Mouse (Mus musculus) midbrain, embryonic 12.5 days (tissue): ENCODE results near the gene Yjefn3. TPM values are rescaled to one million over a fixed set of nuclear protein-coding genes. Genes with fewer than 3 reads are reported as not detected.

ENCODE experiments used
- ATAC-seq: fragments of 200-750 bp; cut with Nextera tagmentation; 2 replicates; pipeline ENCODE4 v1.8.0; 2017; ENCODE audit warnings: low read depth, moderate TSS enrichment, moderate library complexity; ENCODE audit not compliant: low FRiP score
- H3K27ac ChIP-seq: fragments of 300-500 bp; sonication (generic); replicated peaks from 2 replicates; pipeline ENCODE4 v1.5.1; 2016; ENCODE audit warnings: mild to moderate bottlenecking
- H3K27me3 ChIP-seq: fragments of 300-500 bp; sonication (generic); 2 replicates; pipeline ENCODE4 v1.6.1; 2016; ENCODE audit warnings: mild to moderate bottlenecking
- H3K36me3 ChIP-seq: fragments of 300-500 bp; sonication (generic); 2 replicates; pipeline ENCODE4 v1.6.1; 2016
- H3K4me1 ChIP-seq: fragments of 300-500 bp; sonication (generic); 2 replicates; pipeline ENCODE4 v1.6.1; 2016
- H3K4me2 ChIP-seq: fragments of 300-500 bp; sonication (generic); replicated peaks from 2 replicates; pipeline ENCODE4 v1.6.1; 2016; ENCODE audit warnings: mild to moderate bottlenecking, moderate library complexity
- H3K4me3 ChIP-seq: fragments of 300-500 bp; sonication (generic); 2 replicates; pipeline ENCODE4 v1.5.1; 2016; ENCODE audit warnings: mild to moderate bottlenecking
- H3K9ac ChIP-seq: fragments of 300-500 bp; sonication (generic); replicated peaks from 2 replicates; pipeline ENCODE4 v1.6.1; 2016; ENCODE audit warnings: mild to moderate bottlenecking, moderate library complexity
- H3K9me3 ChIP-seq: fragments of 300-500 bp; sonication (generic); 2 replicates; pipeline ENCODE4 v1.6.1; 2016; ENCODE audit warnings: mild to moderate bottlenecking
- WGBS: fragments of 180-500 bp; shearing (Covaris S2); methylation state at CpG from one replicate; pipeline ENCODE4 v1.1.7; 2016; 5-methylcytosine and 5-hydroxymethylcytosine counted together
- polyA plus RNA-seq: library from polyadenylated mRNA; unstranded; fragments of >200 nt; fragmentation: Nextera tagmentation; extraction: Ambion mirVana; gene quantifications from 2 replicates; pipeline ENCODE4 v1.2.1, GENCODE M21; 2016

Gene Yjefn3
- polyA plus RNA-seq, 1 experiment from 2014 or later: 8.0 TPM

DNA sequence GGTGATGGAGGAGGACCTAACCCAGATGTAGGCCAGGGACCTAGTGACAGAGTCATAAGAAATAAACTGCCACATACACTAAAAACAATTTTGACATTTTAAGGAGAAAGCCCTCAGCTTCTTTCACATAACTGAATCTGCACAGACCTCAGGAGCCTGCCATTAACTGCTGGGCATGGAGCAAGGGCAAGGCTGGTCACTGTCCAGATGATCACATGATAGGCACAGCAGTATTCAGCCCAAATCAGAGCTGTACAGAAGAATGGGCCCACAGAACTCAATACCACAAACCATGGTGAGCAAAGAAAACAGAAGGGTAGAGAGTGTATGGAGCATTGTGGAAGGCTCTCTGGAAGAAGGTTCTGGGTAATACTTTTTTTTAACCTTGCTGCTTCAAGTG, 24.4 kb upstream of the Yjefn3 start:
- H3K9me3 ChIP-seq: no peaks in the 10 kb centered on the region
- H3K4me2 ChIP-seq: no peak overlapping the region
- H3K4me3 ChIP-seq: no peak overlapping the region
- no peak overlapping the region for H3K27ac ChIP-seq
- ATAC-seq: no peak
- no peaks in the 10 kb centered on the region for H3K4me1 ChIP-seq
- H3K36me3 ChIP-seq: 0 out of 2 replicates have a peak, but pooled peaks cover 4% of the 10 kb centered on the region
- no peak overlapping the region for H3K9ac ChIP-seq
- H3K27me3 ChIP-seq: no peaks in the 10 kb centered on the region

DNA sequence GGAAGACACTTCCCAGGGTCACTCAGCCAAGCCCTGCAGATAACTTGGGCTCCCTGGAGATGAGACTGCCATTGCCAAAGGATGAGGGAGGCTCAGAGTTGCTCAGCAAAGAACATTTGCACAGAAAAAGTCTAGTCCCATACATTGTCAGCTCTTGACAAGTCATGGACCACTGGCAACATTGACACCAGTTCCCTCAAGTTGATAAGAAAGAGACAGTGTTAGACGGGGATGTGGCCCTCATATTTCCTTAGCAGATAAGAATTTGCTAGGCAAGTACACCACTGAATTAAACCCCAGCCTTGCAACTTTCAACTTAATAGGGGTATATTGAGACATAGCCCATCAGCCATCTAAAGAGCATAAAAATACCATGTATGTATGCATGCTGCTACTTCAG, 21.5 kb upstream of the Yjefn3 start:
- no peaks in the 10 kb centered on the region for H3K27me3 ChIP-seq
- H3K4me3 ChIP-seq: no peak overlapping the region
- no peaks in the 10 kb centered on the region for H3K9me3 ChIP-seq
- 90% methylated on average over 1 of the region's 1 CpGs for WGBS
- H3K27ac ChIP-seq: no peak overlapping the region
- H3K9ac ChIP-seq: no peak overlapping the region
- peaks cover 19% of the 10 kb centered on the region for H3K4me1 ChIP-seq
- H3K4me2 ChIP-seq: no peak overlapping the region
- ATAC-seq: no peak
- H3K36me3 ChIP-seq: 0 out of 2 replicates have a peak, but pooled peaks cover 4% of the 10 kb centered on the region

DNA sequence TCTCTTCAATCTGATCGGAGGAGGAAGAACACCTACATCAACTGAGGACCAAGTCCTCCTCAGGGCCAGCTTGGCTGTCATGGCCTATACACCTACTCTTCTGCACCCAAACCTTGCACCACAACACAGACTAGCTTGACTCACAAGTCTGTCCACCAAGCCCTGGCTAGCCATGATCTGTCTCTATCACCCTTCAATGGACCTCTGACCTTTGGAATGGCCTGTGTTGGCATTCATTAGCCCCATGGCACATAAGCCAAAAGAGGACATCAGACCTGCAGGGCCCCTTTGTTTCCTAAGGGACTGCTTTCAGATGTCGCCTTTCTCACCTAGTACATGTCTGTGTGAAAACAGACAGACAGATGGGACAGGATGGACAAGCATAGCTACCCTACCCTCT, 18.6 kb upstream of the Yjefn3 start:
- Histone ChIP-seq H3K4me1 (peaks cover 19% of the 10 kb centered on the region), H3K4me2 (0 out of 2 replicates have a peak overlapping the region, but pooled peaks have one; percentile 34), H3K27me3 (no peaks in the 10 kb centered on the region), H3K9ac (no peak overlapping the region), H3K4me3 (no peak overlapping the region), H3K9me3 (no peaks in the 10 kb centered on the region), H3K36me3 (peaks cover 17% of the 10 kb centered on the region), H3K27ac (peak overlapping the region; percentile 79)
- ATAC-seq: no peak
- WGBS: 95% methylated on average over 2 of the region's 2 CpGs

DNA sequence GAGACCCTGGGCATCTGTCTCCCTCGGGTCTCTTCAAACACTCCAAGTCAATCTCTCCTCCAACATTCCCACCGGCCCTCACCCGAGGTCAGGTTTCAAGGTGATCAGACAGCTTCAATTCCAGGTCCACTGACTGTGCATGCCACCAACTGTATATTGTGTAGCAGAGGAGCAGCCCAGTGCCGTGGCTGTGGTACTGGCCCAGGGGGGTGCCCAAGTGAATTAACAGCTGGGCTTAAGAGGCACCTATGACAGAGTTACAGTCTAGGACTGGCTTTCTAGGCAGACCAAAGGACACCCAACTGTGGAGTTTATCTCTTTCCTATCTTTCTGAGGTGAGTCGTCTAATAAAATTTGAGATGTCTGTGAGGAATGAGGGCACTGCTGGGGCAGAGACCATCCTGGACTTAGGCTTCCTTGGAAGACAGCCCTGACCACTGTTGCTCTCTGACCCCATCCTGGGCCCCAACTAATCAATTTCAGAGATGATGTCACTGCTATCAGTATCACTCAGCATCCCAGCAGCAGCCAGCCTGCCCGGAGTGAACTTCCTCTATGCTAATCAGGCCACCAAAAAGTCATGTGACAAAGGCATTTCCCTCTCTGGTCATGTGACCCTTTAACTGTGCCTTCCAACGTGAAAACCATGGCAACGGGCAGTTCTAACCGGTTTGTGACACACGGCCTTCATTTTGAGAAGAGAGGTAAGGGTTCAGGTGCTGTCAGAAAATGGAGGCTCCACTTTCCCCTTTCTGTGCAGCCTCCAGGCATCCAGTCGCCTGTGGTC, 17.6 kb upstream of the Yjefn3 start:
- peak overlapping the region; percentile 79 for H3K27ac ChIP-seq
- H3K9ac ChIP-seq: no peak overlapping the region
- H3K9me3 ChIP-seq: no peaks in the 10 kb centered on the region
- H3K36me3 ChIP-seq: peaks cover 28% of the 10 kb centered on the region
- peak overlapping the region; percentile 34 for H3K4me2 ChIP-seq
- peak; percentile 70 for ATAC-seq
- WGBS: 50% methylated on average over 11 of the region's 11 CpGs
- peaks cover 19% of the 10 kb centered on the region for H3K4me1 ChIP-seq
- no peaks in the 10 kb centered on the region for H3K27me3 ChIP-seq
- H3K4me3 ChIP-seq: no peak overlapping the region

DNA sequence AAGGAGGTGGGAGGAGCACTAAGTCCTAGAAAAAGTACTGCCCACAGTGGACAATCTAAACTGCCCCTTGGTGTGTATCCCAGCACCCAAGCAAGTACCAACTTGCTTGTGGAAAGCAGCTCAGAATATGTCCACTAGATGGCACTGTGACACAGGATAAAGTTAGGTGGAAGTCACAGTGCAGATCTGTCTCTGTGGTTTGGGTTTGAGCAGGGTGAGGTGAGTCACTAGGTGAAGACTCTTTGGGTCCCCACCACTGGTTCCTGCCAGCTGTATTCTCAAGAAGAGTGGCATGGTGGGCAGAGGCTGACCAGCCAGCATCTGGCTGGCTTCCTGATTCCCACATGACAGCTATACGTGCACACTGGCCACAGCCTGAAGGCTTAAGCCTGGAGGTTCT, 16.5 kb upstream of the Yjefn3 start:
- H3K9me3 ChIP-seq: no peaks in the 10 kb centered on the region
- peaks cover 19% of the 10 kb centered on the region for H3K4me1 ChIP-seq
- no peak overlapping the region for H3K4me2 ChIP-seq
- H3K27ac ChIP-seq: no peak overlapping the region
- no peak overlapping the region for H3K9ac ChIP-seq
- H3K36me3 ChIP-seq: peaks cover 39% of the 10 kb centered on the region
- ATAC-seq: peak; percentile 54
- H3K27me3 ChIP-seq: no peaks in the 10 kb centered on the region
- 67% methylated on average over 1 of the region's 1 CpGs for WGBS
- no peak overlapping the region for H3K4me3 ChIP-seq

DNA sequence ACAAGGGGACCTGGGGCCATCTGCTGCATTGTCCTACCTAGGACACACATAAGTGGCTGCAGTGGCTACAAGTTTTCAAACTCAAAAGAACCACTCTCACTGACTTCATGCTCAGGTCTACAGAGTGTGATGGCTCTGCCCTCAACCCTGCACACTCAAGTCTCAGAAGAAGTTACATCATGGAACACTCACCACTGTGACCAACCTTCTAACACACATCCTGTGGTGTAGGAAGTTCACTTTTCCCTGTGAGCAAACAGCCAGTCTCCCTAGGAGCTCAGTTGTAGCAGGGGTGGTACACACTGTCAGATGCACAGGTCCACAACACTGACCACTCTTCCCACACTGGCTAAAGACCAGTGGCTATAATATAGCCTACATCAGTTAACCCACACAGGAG, 16.0 kb upstream of the Yjefn3 start:
- no peak overlapping the region for H3K27ac ChIP-seq
- ATAC-seq: 0 out of 2 replicates have a peak, but pooled peaks have one; percentile 1
- H3K36me3 ChIP-seq: peaks cover 44% of the 10 kb centered on the region

DNA sequence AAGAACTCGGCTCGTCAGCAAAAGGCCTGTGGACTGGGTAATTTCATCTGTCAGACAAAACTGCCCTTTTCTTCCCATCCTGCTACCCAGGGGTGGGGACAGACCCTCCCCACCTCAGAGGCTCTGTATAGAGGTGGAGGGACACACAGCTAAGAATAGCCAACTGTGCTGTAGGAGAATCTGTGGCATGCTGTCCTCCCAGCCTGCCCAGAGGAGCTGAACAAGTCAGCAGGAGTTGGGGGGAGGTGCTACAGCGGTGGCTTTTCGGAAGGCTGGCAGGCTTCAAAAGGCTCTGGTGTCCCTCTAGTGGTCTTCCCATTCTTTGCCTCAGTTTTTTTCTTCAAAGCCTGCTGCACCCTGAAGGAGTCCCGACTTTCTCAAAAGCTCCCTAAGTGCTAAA, 13.2 kb upstream of the Yjefn3 start:
- Histone ChIP-seq H3K4me3 (no peak overlapping the region), H3K27ac (no peak overlapping the region), H3K9ac (no peak overlapping the region), H3K36me3 (peaks cover 71% of the 10 kb centered on the region), H3K4me2 (no peak overlapping the region), H3K4me1 (peaks cover 10% of the 10 kb centered on the region), H3K9me3 (no peaks in the 10 kb centered on the region), H3K27me3 (no peaks in the 10 kb centered on the region)
- WGBS: 48% methylated on average over 5 of the region's 5 CpGs
- no peak for ATAC-seq

More for the DNA sequence above, 16.0 kb upstream of the Yjefn3 start:
- Histone ChIP-seq H3K9ac (no peak overlapping the region), H3K4me2 (no peak overlapping the region), H3K4me1 (peaks cover 19% of the 10 kb centered on the region), H3K9me3 (no peaks in the 10 kb centered on the region), H3K27me3 (no peaks in the 10 kb centered on the region), H3K4me3 (no peak overlapping the region)

DNA sequence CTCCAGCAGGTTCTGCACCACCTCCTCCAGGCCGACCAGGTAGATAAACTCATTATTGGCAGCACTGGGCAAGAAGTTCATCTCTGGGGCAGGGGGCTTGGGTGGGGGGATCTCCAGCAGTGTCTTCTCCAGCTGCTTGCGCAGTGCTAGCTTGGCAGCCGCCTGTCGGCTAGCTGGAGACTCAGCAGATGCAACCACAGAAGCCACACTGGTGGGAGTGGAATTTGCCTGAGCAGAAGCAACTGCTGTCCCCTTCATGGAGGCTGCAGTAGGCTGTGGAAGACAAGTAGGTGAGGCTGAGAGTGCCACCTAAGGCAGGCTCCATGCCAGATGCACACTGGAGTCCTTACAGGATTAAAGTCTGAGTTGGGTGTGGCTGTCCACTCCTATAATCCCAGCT, 12.0 kb upstream of the Yjefn3 start:
- 90% methylated on average over 4 of the region's 4 CpGs for WGBS
- Histone ChIP-seq H3K4me3 (no peak overlapping the region), H3K9ac (no peak overlapping the region), H3K27me3 (no peaks in the 10 kb centered on the region), H3K4me2 (no peak overlapping the region), H3K9me3 (no peaks in the 10 kb centered on the region), H3K36me3 (peaks cover 82% of the 10 kb centered on the region), H3K4me1 (no peaks in the 10 kb centered on the region), H3K27ac (no peak overlapping the region)
- ATAC-seq: no peak

DNA sequence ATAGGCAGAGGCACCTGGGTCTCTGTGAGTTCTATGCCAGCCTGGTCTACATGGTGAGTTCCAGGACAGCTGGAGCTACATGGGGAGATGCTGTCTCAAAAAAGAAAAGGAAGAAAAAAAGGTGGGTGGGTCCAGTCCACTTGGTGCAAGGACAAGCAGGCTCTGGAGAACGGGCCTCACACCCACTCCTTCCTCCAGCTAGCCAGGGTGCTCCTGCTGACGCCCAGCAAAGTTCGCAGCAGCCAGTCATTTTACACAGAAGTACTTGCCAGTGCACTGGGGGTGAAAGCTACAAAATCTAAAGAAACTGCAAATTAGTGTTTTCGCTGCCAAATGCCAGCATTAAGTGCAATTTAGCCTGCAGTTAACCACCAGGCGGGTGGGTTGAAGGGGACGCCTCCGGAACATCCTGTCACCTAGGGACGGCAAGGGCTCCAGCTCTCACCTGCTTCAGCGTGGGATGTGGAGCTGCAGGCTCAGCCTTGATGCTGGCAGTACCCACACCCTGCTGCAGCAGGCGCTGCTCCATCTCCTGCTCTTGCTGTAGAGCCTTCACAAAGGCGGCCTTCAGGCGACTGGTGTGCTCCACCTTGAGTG, 10.1 kb upstream of the Yjefn3 start:
- 91% methylated on average over 12 of the region's 12 CpGs for WGBS
- peaks cover 96% of the 10 kb centered on the region for H3K36me3 ChIP-seq
- H3K27me3 ChIP-seq: no peaks in the 10 kb centered on the region
- ATAC-seq: no peak
- H3K4me1 ChIP-seq: no peaks in the 10 kb centered on the region
- H3K9ac ChIP-seq: no peak overlapping the region
- no peak overlapping the region for H3K4me2 ChIP-seq
- no peaks in the 10 kb centered on the region for H3K9me3 ChIP-seq
- H3K4me3 ChIP-seq: no peak overlapping the region
- H3K27ac ChIP-seq: no peak overlapping the region

DNA sequence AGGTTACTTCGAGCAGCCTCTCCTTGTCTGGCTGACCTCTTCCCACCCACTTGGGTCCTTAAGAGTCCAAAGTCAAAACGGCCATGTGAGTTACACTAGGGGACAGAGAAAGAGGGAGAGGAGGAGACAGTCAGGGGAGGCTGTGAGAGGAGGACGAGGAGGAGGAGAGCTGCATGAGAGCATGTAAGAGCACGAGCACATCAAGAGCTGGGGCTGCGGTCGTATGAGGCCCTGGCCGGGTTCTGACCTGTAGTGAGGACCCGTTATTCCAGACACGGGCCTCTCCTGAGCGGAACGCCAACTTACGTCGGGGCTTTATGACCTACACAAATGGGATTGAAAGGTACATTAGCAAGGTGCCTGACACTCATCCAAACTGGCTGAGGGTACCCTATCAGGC, 9.4 kb upstream of the Yjefn3 start:
- H3K36me3 ChIP-seq: peaks cover 90% of the 10 kb centered on the region
- no peak for ATAC-seq
- H3K27ac ChIP-seq: no peak overlapping the region
- WGBS: 96% methylated on average over 13 of the region's 13 CpGs
- H3K9ac ChIP-seq: no peak overlapping the region
- no peaks in the 10 kb centered on the region for H3K4me1 ChIP-seq
- no peak overlapping the region for H3K4me2 ChIP-seq
- H3K4me3 ChIP-seq: no peak overlapping the region
- H3K9me3 ChIP-seq: no peaks in the 10 kb centered on the region
- H3K27me3 ChIP-seq: no peaks in the 10 kb centered on the region

DNA sequence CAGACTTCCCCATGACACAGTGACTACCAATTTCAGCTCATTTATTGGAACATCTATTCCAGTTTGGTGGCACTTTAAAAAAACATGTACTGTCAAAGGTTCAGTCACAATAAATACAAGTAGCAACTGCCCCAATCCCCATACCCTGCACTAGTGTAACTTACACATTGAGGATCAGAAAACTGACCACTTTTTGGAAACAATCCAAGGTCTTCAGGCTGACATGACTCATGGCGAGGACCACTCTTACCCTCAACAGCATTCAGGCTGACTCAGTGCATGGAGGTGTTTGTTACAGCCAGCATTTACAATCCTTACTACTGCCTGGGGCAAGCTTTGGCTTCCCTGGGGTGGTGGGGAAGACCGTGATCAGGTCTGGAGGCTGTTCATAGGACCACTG, 4.6 kb upstream of the Yjefn3 start:
- WGBS: 97% methylated on average over 2 of the region's 2 CpGs
- H3K27ac ChIP-seq: no peak overlapping the region
- H3K9me3 ChIP-seq: no peaks in the 10 kb centered on the region

DNA sequence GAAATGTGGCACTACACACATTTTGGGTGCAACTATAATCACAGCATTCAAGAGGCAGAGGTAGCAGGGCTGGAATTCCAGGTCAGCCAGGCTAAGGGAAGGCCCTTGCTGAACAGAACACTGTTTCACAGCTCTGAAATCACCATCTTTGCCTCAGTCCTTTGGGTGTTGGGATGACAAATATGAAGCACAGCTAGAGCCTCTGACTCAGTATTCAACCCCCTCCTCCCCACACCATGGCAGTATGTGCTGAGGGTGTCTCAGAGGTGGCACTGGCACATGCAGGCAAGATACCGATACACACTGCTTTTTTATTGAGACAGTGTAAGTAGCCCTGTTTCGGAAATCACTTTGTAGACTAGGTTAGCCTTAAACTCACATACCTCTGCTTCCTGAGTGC, 3.7 kb upstream of the Yjefn3 start:
- Histone ChIP-seq H3K27ac (no peak overlapping the region), H3K27me3 (no peaks in the 10 kb centered on the region), H3K4me1 (peaks cover 20% of the 10 kb centered on the region), H3K4me3 (no peak overlapping the region), H3K4me2 (no peak overlapping the region), H3K9ac (no peak overlapping the region), H3K9me3 (no peaks in the 10 kb centered on the region), H3K36me3 (peaks cover 37% of the 10 kb centered on the region)
- ATAC-seq: no peak
- WGBS: 89% methylated on average over 2 of the region's 2 CpGs

More for the DNA sequence above, 4.6 kb upstream of the Yjefn3 start:
- ATAC-seq: no peak
- H3K36me3 ChIP-seq: peaks cover 45% of the 10 kb centered on the region
- H3K27me3 ChIP-seq: no peaks in the 10 kb centered on the region
- no peak overlapping the region for H3K4me2 ChIP-seq
- no peak overlapping the region for H3K9ac ChIP-seq
- no peak overlapping the region for H3K4me3 ChIP-seq
- peaks cover 16% of the 10 kb centered on the region for H3K4me1 ChIP-seq
